Mouse (Mus musculus) thymus, postnatal 4 days (tissue): ENCODE measurements at regions not wholly inside any gene's neighbourhood (a gene's known extent, or its start where the extent isn't known, plus 50 kb on each side); places are given as distances from the start of the nearest gene placed in this dataset.

Experiments
- DNase-seq: peaks from one replicate; pipeline ENCODE4 v3.0.0; 2021

GRCm38 (mm10) chr2:94248948-94249347, 91.2 kb upstream of the Hsd17b12 start:
- DNase-seq = no peak

GRCm38 (mm10) chr2:94246851-94247471, 89.2 kb upstream of the Hsd17b12 start:
- peak; percentile 11 for DNase-seq

GRCm38 (mm10) chr2:94246180-94246611, 88.4 kb upstream of the Hsd17b12 start:
- DNase-seq = no peak

GRCm38 (mm10) chr2:94245305-94245959, 87.7 kb upstream of the Hsd17b12 start:
- peak; percentile 79 for DNase-seq

- no peak for DNase-seq
Measured at GRCm38 (mm10) chr2:94244140-94244539, 86.4 kb upstream of the Hsd17b12 start.

GRCm38 (mm10) chr2:94243053-94243916, 85.5 kb upstream of the Hsd17b12 start:
- peak; percentile 9 for DNase-seq

GRCm38 (mm10) chr2:94242406-94243052, 84.8 kb upstream of the Hsd17b12 start:
- no peak for DNase-seq

- DNase-seq = no peak
Measured at GRCm38 (mm10) chr2:94242051-94242397, 84.3 kb upstream of the Hsd17b12 start.

GRCm38 (mm10) chr2:94241301-94242050, 83.7 kb upstream of the Hsd17b12 start:
- DNase-seq = peak; percentile 18

- DNase-seq = no peak
Measured at GRCm38 (mm10) chr2:94240411-94240810, 82.6 kb upstream of the Hsd17b12 start.

- no peak for DNase-seq
Measured at GRCm38 (mm10) chr2:94239573-94239972, 81.8 kb upstream of the Hsd17b12 start.

- DNase-seq = no peak
Measured at GRCm38 (mm10) chr2:94236479-94236878, 78.7 kb upstream of the Hsd17b12 start.

GRCm38 (mm10) chr2:94233597-94233996, 75.8 kb upstream of the Hsd17b12 start:
- no peak for DNase-seq

GRCm38 (mm10) chr2:94219421-94219820, 61.7 kb upstream of the Hsd17b12 start:
- no peak for DNase-seq

GRCm38 (mm10) chr2:94217481-94217880, 59.7 kb upstream of the Hsd17b12 start:
- no peak for DNase-seq

- DNase-seq = no peak
Measured at GRCm38 (mm10) chr2:94215455-94215854, 57.7 kb upstream of the Hsd17b12 start.
